Mouse (Mus musculus) left cerebral cortex, adult 18-20 months (tissue): ENCODE results near the gene Gab1. TPM values are rescaled to one million over a fixed set of nuclear protein-coding genes. Genes with fewer than 3 reads are reported as not detected.
A peak's percentile ranks its signal among the peaks of the same experiment; 100 is the strongest.

ENCODE experiments used
- DNase-seq, 2 experiments: peaks; one replicate each; pipeline ENCODE4 v3.0.0; 2021 to 2022; ENCODE audit warnings: low spot score in 2 of 2, mixed read lengths in 1 of 2
- total RNA-seq, 2 experiments: library from RNA; stranded (reverse); gene quantifications; 2 replicates each; pipeline ENCODE4 v1.2.3; 2021

The Gab1 gene
- total RNA-seq, 2 experiments from 2014 or later = 12.8 to 16.1 TPM

DNA sequence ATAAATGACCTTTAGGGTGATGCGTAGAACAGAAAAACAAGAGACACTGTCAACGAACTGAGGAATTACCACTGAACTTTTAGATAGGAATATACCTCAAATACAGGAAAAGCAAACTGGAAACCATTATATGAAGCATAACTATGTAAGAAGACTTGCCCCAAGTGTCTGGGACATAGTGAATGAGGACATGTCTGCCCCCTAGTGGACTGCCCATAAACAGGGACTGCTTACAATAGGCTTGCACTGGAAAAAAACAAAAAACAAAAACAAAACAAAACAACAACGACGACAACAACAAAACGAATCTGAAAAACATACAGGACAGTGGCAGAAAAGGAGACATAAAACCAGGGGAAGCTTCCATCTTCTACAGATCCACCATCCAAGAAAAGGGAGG, 66.9 kb downstream of the Gab1 start:
- peak; percentile 20 to 50 for DNase-seq

DNA sequence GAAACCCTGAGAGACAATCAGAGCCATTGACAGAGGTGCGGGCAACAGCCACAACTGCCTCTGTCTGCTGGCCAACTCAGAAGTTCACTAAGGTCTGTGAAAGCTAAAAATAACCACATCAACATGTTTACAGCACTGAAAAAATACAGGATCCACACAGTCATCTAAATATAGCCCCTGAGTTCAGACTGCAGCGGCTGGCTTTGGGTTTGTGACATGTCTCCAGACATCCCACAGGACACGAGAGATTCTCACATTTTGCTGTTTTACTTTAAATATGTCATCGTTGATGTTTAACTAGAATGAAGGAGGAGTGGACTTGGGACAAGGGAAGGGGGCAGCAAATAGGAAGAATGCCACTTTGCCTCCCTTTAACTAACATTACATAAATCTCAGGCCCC, 68.7 kb downstream of the Gab1 start:
- DNase-seq = no peak

DNA sequence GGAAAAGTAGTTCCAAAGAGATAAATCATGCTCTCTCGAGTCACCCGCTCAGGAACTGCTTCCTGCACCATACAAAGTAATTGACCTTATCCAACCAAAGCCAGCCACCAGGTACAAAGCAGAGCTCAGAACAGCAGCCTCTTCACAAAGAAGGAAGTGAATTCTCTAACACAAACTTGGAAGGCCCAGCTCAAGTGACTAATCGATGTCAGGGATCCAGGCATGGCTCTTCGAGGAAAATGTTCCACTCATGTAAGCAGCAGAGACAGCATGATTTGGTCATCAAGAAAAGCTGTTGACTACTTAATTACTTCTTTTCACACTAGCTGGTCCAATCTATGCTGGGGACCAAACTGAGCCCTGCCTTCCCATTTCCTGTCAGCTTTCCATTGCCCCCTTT, 69.4 kb downstream of the Gab1 start:
- DNase-seq = no peak

DNA sequence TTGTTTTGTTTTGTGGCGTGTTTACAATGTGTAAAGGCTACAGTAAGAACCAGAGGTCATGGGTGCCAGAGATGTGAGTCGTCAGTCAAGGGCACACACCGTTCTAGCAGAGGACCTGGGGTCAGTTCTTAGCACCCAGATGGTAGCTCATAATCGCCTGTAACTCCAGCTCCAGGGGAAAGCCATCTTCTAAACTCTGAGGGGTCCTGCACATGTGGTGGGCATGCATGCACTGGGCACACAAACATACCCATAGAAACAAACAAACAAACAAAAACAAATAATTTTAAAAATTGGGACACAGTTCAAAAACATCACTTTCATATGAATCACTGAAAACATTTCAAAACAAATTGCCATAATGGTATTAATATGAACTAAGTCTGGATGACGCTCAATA, 69.9 kb downstream of the Gab1 start:
- DNase-seq = no peak

DNA sequence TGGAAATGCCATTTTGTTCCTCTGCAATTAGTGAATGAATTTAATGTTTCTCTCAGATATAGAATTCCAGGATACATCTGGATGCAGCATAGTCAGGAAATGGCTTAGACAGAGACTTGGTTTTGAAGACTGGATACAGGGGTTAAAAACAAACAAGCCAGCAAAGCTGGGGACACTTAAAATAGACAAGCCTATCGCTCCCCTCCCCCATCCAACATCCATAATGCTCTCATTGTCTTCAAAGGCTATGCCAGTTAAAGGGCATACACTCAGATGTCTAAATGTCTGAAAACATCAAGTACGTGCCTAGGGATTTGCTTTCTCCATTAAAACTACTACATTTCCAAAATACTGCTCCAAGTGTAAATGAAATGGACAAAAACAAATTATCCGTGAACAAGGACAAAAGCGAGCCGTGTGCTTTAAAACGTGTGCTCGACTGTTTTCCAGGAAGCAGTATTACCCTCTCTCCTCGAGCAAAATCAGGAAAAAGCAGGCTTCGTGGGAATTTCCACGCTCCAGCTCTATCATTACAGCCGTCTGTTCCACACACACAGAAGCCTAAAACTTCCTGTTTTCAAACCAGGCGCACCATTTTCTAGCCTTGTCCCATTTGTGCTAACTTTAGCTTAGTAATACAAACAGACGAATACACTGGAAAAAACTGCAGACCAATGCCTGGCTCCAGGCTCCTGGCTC, 72.4 kb downstream of the Gab1 start:
- DNase-seq = no peak

DNA sequence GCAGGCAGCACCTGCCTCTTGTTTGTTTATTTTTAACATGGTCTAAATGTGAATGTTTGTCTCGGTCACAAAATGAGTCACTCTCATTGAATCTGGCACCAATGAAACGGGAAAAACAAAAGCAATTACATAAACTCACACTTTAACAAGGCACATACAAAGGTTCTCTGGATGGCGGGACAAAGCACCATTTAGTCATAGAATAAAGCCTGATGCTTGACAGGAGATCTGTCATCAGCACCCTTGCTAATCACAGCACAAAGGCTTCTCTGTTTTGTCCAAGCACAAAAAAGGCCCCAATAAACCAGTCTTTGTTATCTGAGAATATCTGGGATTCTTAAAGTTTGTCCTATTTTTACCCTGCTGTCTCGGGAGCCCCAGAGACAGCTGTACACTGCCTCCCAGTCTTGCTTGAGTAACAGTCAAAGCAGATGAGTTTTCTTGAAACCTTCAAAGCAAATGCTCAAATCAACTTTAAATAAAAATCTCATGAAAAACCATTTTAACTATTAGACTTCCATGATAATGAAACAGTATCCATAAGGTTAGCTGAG, 76.2 kb downstream of the Gab1 start:
- DNase-seq = no peak

- DNase-seq = no peak
Measured at GRCm38 (mm10) chr8:80798778-80799177, 81.5 kb downstream of the Gab1 start.

- no peak for DNase-seq
Measured at GRCm38 (mm10) chr8:80798198-80798777, 82.0 kb downstream of the Gab1 start.

DNA sequence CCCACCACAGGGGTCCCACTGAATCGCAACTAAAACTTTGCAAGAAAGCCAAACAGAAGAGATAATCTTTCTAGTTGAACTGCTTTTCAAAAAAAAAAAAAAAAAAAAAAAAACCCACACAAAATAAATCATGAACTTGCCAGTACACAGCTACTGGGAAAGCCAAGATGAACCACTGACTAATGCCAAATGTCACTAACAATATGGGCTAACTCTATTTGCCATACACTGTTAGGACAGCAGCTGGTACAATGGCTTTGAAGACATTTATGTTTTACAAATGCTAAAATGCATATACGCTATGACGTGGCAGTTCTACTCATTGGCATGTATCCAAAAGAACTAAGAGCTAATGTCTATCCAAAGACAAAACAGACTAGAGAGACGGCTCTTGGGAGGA, 84.2 kb downstream of the Gab1 start:
- DNase-seq = no peak

GRCm38 (mm10) chr8:80794585-80795509, 85.5 kb downstream of the Gab1 start:
- no peak for DNase-seq

DNA sequence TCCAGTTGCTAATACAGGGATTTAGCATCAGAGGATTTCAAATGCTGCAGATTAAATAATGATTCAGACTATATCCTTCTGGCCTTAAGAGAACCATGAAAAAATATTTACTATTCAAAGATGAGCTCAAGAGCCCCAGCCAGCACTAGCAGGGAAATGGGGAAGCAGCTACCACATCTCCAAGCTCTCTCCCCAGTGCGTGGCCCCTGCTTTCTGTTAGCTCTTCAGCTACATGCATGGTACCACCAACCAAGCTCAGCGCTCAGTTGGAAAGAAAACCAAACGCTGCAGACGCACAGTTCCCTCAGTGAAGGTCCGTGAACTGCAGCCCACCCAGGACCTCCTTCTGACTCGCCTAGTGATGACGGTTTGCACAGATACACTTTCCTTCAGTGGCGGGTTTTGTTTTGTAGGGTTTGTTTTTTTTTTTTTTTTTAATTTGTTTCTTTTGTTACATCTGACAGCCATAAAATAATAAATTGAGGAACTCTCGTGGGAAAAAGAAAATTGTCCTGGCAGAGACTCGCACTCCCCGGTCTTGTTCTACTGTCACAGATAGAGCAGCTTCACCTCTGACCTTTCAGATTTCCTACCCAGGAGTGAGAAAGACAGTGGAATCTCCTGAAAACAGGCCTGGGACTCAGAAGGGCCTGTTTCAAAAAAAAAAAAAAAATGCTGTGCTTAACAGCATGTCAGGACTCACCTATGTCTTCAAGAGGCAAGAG, 86.4 kb downstream of the Gab1 start:
- no peak for DNase-seq

- no peak for DNase-seq
Measured at GRCm38 (mm10) chr8:80792214-80792613, 88.1 kb downstream of the Gab1 start.

GRCm38 (mm10) chr8:80789324-80789723, 91.0 kb downstream of the Gab1 start:
- no peak for DNase-seq

DNA sequence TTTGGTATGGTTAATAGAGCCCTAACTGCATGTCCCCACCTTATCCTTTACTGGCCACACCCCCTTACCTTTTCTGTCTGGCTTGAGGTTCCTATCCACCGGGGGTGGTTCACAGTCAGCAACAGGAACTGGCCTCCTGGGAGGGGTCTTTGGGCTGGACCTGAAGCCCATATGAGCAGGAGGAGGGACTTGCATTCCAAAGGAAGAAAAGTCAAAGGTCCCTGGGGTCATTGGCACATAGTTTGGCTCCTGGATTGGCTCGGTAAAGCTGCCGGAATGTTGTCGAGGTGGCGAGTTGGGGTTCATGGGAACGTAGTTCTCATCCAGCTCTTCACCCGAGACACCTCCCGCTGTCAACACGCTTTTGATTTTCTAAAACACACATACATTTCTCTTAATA, 95.8 kb downstream of the Gab1 start:
- DNase-seq = no peak

GRCm38 (mm10) chr8:80783271-80783670, 97.0 kb downstream of the Gab1 start:
- no peak for DNase-seq

GRCm38 (mm10) chr8:80781338-80781737, 99.0 kb downstream of the Gab1 start:
- DNase-seq = no peak

- no peak for DNase-seq
Measured at GRCm38 (mm10) chr8:80780271-80780670, 100.0 kb downstream of the Gab1 start.

GRCm38 (mm10) chr8:80776436-80776835, 103.9 kb downstream of the Gab1 start:
- no peak for DNase-seq

DNA sequence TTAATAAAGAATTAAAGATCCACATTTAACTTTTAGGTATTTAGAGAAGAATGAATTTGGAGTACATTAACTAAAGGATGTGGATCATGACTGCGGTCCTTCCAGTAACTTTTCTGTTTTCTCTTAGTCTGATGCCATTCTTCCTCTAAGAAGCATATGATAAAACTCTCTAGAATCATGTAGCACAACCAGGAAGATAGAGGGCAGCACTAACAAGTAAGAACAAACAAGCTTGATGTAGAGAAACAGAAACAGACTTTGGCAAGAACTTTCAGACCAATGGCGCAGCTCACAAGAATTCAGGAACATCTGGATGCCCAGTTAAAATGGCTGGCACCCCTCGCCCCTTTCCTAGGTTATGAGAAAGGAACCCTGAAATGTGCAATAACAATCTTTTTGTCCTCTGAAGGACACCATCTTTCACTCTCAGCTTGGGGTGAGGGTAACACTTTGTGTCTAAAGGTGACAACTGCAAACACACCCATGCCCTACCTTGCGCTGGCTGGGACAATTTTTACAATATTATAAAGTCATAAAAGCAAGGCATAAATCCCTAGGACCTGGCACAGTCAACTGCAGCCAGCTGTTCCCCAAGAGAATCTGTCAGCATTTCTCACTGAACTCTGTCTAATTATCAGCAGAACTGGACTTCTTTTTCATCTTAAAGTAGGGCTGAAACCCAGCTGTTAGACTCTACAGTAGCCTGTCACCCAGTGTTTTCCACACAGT, 107.4 kb downstream of the Gab1 start:
- no peak for DNase-seq

DNA sequence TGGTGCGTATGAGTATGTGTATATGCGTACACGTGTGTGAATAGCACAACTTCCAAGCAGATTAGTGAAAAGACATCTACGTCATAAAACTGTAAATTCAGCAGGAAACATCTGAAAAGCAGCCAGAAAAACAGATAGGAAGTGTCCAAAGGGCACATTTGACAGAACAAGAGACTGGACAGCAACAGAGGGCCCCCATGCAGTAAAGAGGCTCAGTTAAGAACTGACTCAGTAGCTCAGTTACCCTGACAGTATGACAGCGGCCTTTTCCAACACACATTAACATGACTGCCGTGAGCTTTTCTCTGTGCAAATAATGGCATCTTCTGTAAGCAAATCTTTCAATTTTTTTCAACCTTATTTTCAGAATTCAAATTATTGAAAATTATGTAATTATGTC, 111.9 kb downstream of the Gab1 start:
- no peak for DNase-seq
